Mouse (Mus musculus) ES-E14 (cell line): ENCODE results near the gene Chrna1. TPM values are rescaled to one million over a fixed set of nuclear protein-coding genes. Genes with fewer than 3 reads are reported as not detected.

Experiments
- DNase-seq: peaks from one replicate; pipeline ENCODE4 v3.0.0-alpha.2; 2013; ENCODE audit warnings: low read depth, low spot score
- H3K27ac ChIP-seq: 2 replicates; pipeline ENCODE4 v1.5.1; 2012; ENCODE audit warnings: low read depth, mild to moderate bottlenecking, low read length, moderate library complexity, mixed read lengths; ENCODE audit not compliant: poor library complexity, insufficient read depth, severe bottlenecking
- H3K36me3 ChIP-seq: 2 replicates; pipeline ENCODE4 v1.6.1; 2012; ENCODE audit warnings: mild to moderate bottlenecking, low read length, moderate library complexity, mixed read lengths; ENCODE audit not compliant: control insufficient read depth, poor library complexity, insufficient read depth, severe bottlenecking
- H3K4me1 ChIP-seq, 2 experiments: fragments of 150-350 bp in 1 of 2; sonication (generic) in 1 of 2; 2 replicates each; pipeline ENCODE4 v1.6.1; 2012; ENCODE audit warnings: low read length in 2 of 2, mild to moderate bottlenecking in 1 of 2, mixed read lengths in 1 of 2; ENCODE audit not compliant: control insufficient read depth in 2 of 2, insufficient read depth in 2 of 2, poor library complexity in 1 of 2
- H3K4me3 ChIP-seq, 2 experiments: fragments of 150-350 bp in 1 of 2; sonication (generic) in 1 of 2; 2 replicates each; pipeline ENCODE4 v1.5.1; 2012; ENCODE audit warnings: low read length in 2 of 2, low read depth in 1 of 2, mild to moderate bottlenecking in 1 of 2, mixed read lengths in 1 of 2; ENCODE audit not compliant: insufficient read depth in 1 of 2, poor library complexity in 1 of 2, severe bottlenecking in 1 of 2
- H3K9ac ChIP-seq: 2 replicates; pipeline ENCODE4 v1.6.1; 2012; ENCODE audit warnings: low read depth, mild to moderate bottlenecking, low read length, mixed read lengths; ENCODE audit not compliant: poor library complexity, insufficient read depth, severe bottlenecking
- H3K9me3 ChIP-seq: fragments of 150-350 bp; sonication (generic); 2 replicates; pipeline ENCODE4 v1.6.1; 2012; ENCODE audit warnings: low read depth, mild to moderate bottlenecking, low read length; ENCODE audit not compliant: control insufficient read depth, insufficient read depth
- CHD2 ChIP-seq: IDR thresholded peaks from 2 replicates; pipeline ENCODE4 v1.6.1; 2014; ENCODE audit warnings: mild to moderate bottlenecking, low read depth, low read length, inconsistent platforms
- HCFC1 ChIP-seq: IDR thresholded peaks from 2 replicates; pipeline ENCODE4 v1.6.1; 2012; ENCODE audit warnings: low read length, inconsistent platforms, borderline replicate concordance; ENCODE audit not compliant: insufficient read depth
- MAFK ChIP-seq: IDR thresholded peaks from 2 replicates; pipeline ENCODE4 v1.6.1; 2014; ENCODE audit warnings: mild to moderate bottlenecking, low read depth, low read length, inconsistent platforms; ENCODE audit not compliant: insufficient read depth
- ZC3H11A ChIP-seq: IDR thresholded peaks from 2 replicates; pipeline ENCODE4 v1.6.1; 2012; ENCODE audit warnings: low read depth, mild to moderate bottlenecking, inconsistent platforms, low read length, borderline replicate concordance
- ZNF384 ChIP-seq: IDR thresholded peaks from 2 replicates; pipeline ENCODE4 v1.6.1; 2012; ENCODE audit warnings: low read depth, low read length, inconsistent platforms
- in situ Hi-C, 2 experiments: fragments of 600-800 bp; cut with MboI; formaldehyde crosslinking; loops; one replicate each; pipeline ENCODE4 v1.15.1; 2025; ENCODE audit warnings: low sequenced_read_pairs in 2 of 2, inconsistent platforms in 1 of 2; ENCODE audit not compliant: unreplicated experiment in 2 of 2
- total RNA-seq: library from RNA; depleted of rRNA; stranded (reverse); fragments of 300-350 nt; gene quantifications from 2 replicates; pipeline ENCODE4 v1.2.3, GENCODE M21; 2012

Gene Chrna1
- total RNA-seq, 1 experiment, result 0.13 TPM

GRCm38 (mm10) chr2:73529356-73530330, 50.5 kb downstream of the Chrna1 start, which contains the start of gene Wipf1:
Gene Wipf1, minus strand, starts transcription at chr2:73529734.
- H3K9me3 ChIP-seq, result no peaks in the 10 kb centered on the region
- TF ChIP-seq HCFC1, result no peak
- TF ChIP-seq ZNF384, result peak; percentile 63; the same call in 1 of the 2 replicates
- no peak within 1 kb of the TSS for H3K27ac ChIP-seq
- in situ Hi-C loops, result no loop called here
- H3K4me3 ChIP-seq, result peak within 1 kb of the TSS; percentile 74 to 92
- H3K4me1 ChIP-seq, result no peaks in the 10 kb centered on the region
- peak; percentile 33 for DNase-seq
- peak within 1 kb of the TSS; percentile 87 for H3K9ac ChIP-seq
- H3K36me3 ChIP-seq, result no peaks in the 10 kb centered on the region

DNA sequence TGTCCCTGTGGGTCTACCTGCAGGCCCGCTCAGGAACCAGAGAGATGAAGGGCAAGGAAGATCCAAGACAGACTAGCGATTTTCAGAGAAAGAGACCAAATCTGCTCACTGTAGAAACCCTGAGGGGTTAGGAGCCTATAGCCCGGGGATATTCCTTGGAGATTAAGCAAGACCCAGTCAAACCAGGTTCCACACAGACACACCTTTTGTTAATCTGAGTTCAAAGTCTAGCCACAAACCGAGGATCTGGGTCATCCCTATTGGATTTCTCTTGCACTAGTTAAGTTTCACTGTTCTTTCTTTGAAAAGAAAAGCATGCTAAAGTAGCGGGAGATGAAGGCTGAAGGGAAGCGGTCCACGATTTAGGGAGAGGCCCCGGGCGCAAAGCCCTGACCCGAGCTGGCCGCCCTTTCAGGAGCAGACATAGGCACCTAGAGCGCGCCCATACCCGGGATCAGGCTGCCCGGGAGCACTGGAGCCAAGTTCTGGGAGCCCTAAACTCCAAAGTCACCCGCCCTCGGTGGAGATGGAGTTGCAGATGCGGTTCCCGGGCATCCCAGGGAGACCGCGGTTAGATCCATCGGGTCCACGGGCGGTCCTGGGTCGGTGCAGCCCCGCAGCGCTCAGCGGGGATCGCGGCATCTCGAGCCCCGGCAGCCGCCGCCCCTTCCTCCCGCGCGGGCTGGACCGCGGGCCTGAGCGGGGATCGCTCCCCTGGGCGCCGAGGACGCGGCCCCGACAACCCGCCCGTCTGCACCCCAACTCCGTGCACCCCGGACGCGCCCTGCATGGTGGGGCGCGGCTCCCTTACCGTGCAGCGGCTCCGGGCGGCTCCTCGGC, 51.4 kb downstream of the Chrna1 start:
- in situ Hi-C loops, result no loop called here
- TF ChIP-seq MAFK, result no peak
- TF ChIP-seq CHD2, result no peak
- no peak for TF ChIP-seq HCFC1
- DNase-seq, result peak; percentile 24
- peak overlapping the region; percentile 74 to 92 for H3K4me3 ChIP-seq
- H3K27ac ChIP-seq, result no peak overlapping the region
- no peaks in the 10 kb centered on the region for H3K36me3 ChIP-seq
- H3K4me1 ChIP-seq, result no peaks in the 10 kb centered on the region
- H3K9me3 ChIP-seq, result no peaks in the 10 kb centered on the region
- H3K9ac ChIP-seq, result peak overlapping the region; percentile 87

GRCm38 (mm10) chr2:73527956-73528355, 52.2 kb downstream of the Chrna1 start:
- H3K9me3 ChIP-seq, result no peaks in the 10 kb centered on the region
- in situ Hi-C loops, result no loop called here
- H3K36me3 ChIP-seq, result no peaks in the 10 kb centered on the region
- no peak overlapping the region for H3K27ac ChIP-seq
- H3K4me3 ChIP-seq, result no peak overlapping the region
- DNase-seq, result no peak
- H3K9ac ChIP-seq, result no peak overlapping the region
- TF ChIP-seq ZC3H11A, result no peak
- TF ChIP-seq ZNF384, result no peak
- TF ChIP-seq HCFC1, result no peak
- no peak for TF ChIP-seq MAFK
- no peak for TF ChIP-seq CHD2
- H3K4me1 ChIP-seq, result no peaks in the 10 kb centered on the region

GRCm38 (mm10) chr2:73526691-73527090, 53.4 kb downstream of the Chrna1 start:
- no peaks in the 10 kb centered on the region for H3K4me1 ChIP-seq
- no peak overlapping the region for H3K27ac ChIP-seq
- TF ChIP-seq CHD2 (no peak), ZNF384 (no peak), MAFK (no peak), ZC3H11A (no peak), HCFC1 (no peak)
- no peak overlapping the region for H3K9ac ChIP-seq
- no peak overlapping the region for H3K4me3 ChIP-seq
- in situ Hi-C loops, result no loop called here
- no peaks in the 10 kb centered on the region for H3K9me3 ChIP-seq
- no peaks in the 10 kb centered on the region for H3K36me3 ChIP-seq
- no peak for DNase-seq
